Mouse (Mus musculus) heart, embryonic 13.5 days (tissue): ENCODE measurements around the gene Fasn. TPM values are rescaled to one million over a fixed set of nuclear protein-coding genes. Genes with fewer than 3 reads are reported as not detected.

ENCODE experiments used
- ATAC-seq: fragments of 200-750 bp; cut with Nextera tagmentation; 2 replicates; pipeline ENCODE4 v1.8.0; 2017; ENCODE audit warnings: moderate TSS enrichment; ENCODE audit not compliant: insufficient number of reproducible peaks, low FRiP score, low TSS enrichment; ENCODE audit errors: extremely low read depth
- H3K27ac ChIP-seq: fragments of 300-500 bp; sonication (generic); replicated peaks from 2 replicates; pipeline ENCODE4 v1.5.1; 2015; ENCODE audit warnings: moderate library complexity, mild to moderate bottlenecking, inconsistent platforms
- H3K27me3 ChIP-seq: fragments of 300-500 bp; sonication (generic); replicated peaks from 2 replicates; pipeline ENCODE4 v1.6.1; 2015; ENCODE audit warnings: mild to moderate bottlenecking, inconsistent platforms
- H3K36me3 ChIP-seq: fragments of 300-500 bp; sonication (generic); 2 replicates; pipeline ENCODE4 v1.6.1; 2015; ENCODE audit warnings: mild to moderate bottlenecking, inconsistent platforms
- H3K4me1 ChIP-seq: fragments of 300-500 bp; sonication (generic); 2 replicates; pipeline ENCODE4 v1.6.1; 2015; ENCODE audit warnings: inconsistent platforms
- H3K4me2 ChIP-seq: fragments of 300-500 bp; sonication (generic); 2 replicates; pipeline ENCODE4 v1.6.1; 2015; ENCODE audit warnings: inconsistent platforms, mild to moderate bottlenecking, moderate library complexity
- H3K4me3 ChIP-seq: fragments of 300-500 bp; sonication (generic); 2 replicates; pipeline ENCODE4 v1.5.1; 2015; ENCODE audit warnings: moderate library complexity, mild to moderate bottlenecking, inconsistent platforms
- H3K9ac ChIP-seq: fragments of 300-500 bp; sonication (generic); 2 replicates; pipeline ENCODE4 v1.6.1; 2015; ENCODE audit warnings: inconsistent platforms, mild to moderate bottlenecking, moderate library complexity
- H3K9me3 ChIP-seq: fragments of 300-500 bp; sonication (generic); 2 replicates; pipeline ENCODE4 v1.6.1; 2016; ENCODE audit warnings: inconsistent platforms
- WGBS: fragments of 180-500 bp; shearing (Covaris S2); methylation state at CpG from one replicate; pipeline ENCODE4 v1.1.7; 2015; ENCODE audit warnings: mixed read lengths; 5-methylcytosine and 5-hydroxymethylcytosine counted together
- polyA plus RNA-seq: library from polyadenylated mRNA; unstranded; fragments of >200 nt; fragmentation: Nextera tagmentation; extraction: Ambion mirVana; gene quantifications from 2 replicates; pipeline ENCODE4 v1.2.1, GENCODE M21; 2015

Gene Fasn
- polyA plus RNA-seq, 1 experiment from 2014 or later, result 26.4 TPM

- H3K4me1 ChIP-seq, result no peaks in the 10 kb centered on the region
- H3K27ac ChIP-seq, result no peak overlapping the region
- 79% methylated on average over 12 of the region's 12 CpGs for WGBS
- no peak overlapping the region for H3K4me2 ChIP-seq
- ATAC-seq, result no peak
- H3K27me3 ChIP-seq, result no peaks in the 10 kb centered on the region
- H3K36me3 ChIP-seq, result peaks cover 82% of the 10 kb centered on the region
- H3K4me3 ChIP-seq, result no peak overlapping the region
- no peak overlapping the region for H3K9ac ChIP-seq
- H3K9me3 ChIP-seq, result no peaks in the 10 kb centered on the region
Measured at GRCm38 (mm10) chr11:120808010-120808409, 16.3 kb downstream of the Fasn start.

- Histone ChIP-seq H3K9me3 (no peaks in the 10 kb centered on the region), H3K27ac (no peak overlapping the region), H3K27me3 (no peaks in the 10 kb centered on the region), H3K4me1 (no peaks in the 10 kb centered on the region), H3K4me3 (no peak overlapping the region), H3K36me3 (peaks cover 58% of the 10 kb centered on the region), H3K9ac (no peak overlapping the region), H3K4me2 (no peak overlapping the region)
- no peak for ATAC-seq
- 85% methylated on average over 7 of the region's 7 CpGs for WGBS
Measured at GRCm38 (mm10) chr11:120805375-120806298, 18.7 kb downstream of the Fasn start.

- Histone ChIP-seq H3K4me1 (peaks cover 6% of the 10 kb centered on the region), H3K27me3 (no peaks in the 10 kb centered on the region), H3K4me3 (no peak overlapping the region), H3K9ac (no peak overlapping the region), H3K9me3 (no peaks in the 10 kb centered on the region), H3K27ac (no peak overlapping the region), H3K4me2 (no peak overlapping the region), H3K36me3 (peaks cover 49% of the 10 kb centered on the region)
- 60% methylated on average over 4 of the region's 4 CpGs for WGBS
- no peak for ATAC-seq
Measured at GRCm38 (mm10) chr11:120804769-120805168, 19.6 kb downstream of the Fasn start.

GRCm38 (mm10) chr11:120804274-120804673 is 20.1 kb downstream of the Fasn start:
- 74% methylated on average over 7 of the region's 7 CpGs for WGBS
- Histone ChIP-seq H3K4me3 (no peak overlapping the region), H3K36me3 (peaks cover 44% of the 10 kb centered on the region), H3K27me3 (no peaks in the 10 kb centered on the region), H3K9ac (no peak overlapping the region), H3K27ac (no peak overlapping the region), H3K4me2 (no peak overlapping the region), H3K4me1 (peaks cover 6% of the 10 kb centered on the region), H3K9me3 (no peaks in the 10 kb centered on the region)
- no peak for ATAC-seq

- Histone ChIP-seq H3K27me3 (no peaks in the 10 kb centered on the region), H3K27ac (peak overlapping the region; percentile 33; the same call in 1 of the 2 replicates), H3K4me2 (peak overlapping the region; percentile 43), H3K36me3 (peaks cover 4% of the 10 kb centered on the region; the same call in 1 of the 2 replicates), H3K4me3 (no peak overlapping the region), H3K9me3 (no peaks in the 10 kb centered on the region), H3K4me1 (peaks cover 11% of the 10 kb centered on the region), H3K9ac (peak overlapping the region; percentile 70)
- ATAC-seq, result no peak
- WGBS, result 10% methylated on average over 10 of the region's 10 CpGs
Measured at GRCm38 (mm10) chr11:120800061-120800904, 24.1 kb downstream of the Fasn start.

- ATAC-seq, result no peak
- H3K27me3 ChIP-seq, result no peaks in the 10 kb centered on the region
- no peak overlapping the region for H3K9ac ChIP-seq
- WGBS, result 62% methylated on average over 6 of the region's 6 CpGs
- no peak overlapping the region for H3K27ac ChIP-seq
- no peak overlapping the region for H3K4me3 ChIP-seq
- no peaks in the 10 kb centered on the region for H3K9me3 ChIP-seq
- peaks cover 6% of the 10 kb centered on the region for H3K36me3 ChIP-seq
- peaks cover 18% of the 10 kb centered on the region for H3K4me1 ChIP-seq
- peak overlapping the region; percentile 43; the same call in 1 of the 2 replicates for H3K4me2 ChIP-seq
Measured at GRCm38 (mm10) chr11:120799316-120799890, 24.9 kb downstream of the Fasn start.

GRCm38 (mm10) chr11:120798244-120798643 is 26.1 kb downstream of the Fasn start:
- H3K27ac ChIP-seq, result no peak overlapping the region
- H3K27me3 ChIP-seq, result no peaks in the 10 kb centered on the region
- WGBS, result 78% methylated on average over 3 of the region's 3 CpGs
- no peaks in the 10 kb centered on the region for H3K9me3 ChIP-seq
- no peak for ATAC-seq
- H3K4me2 ChIP-seq, result no peak overlapping the region
- H3K4me1 ChIP-seq, result peaks cover 18% of the 10 kb centered on the region
- peaks cover 17% of the 10 kb centered on the region for H3K36me3 ChIP-seq
- no peak overlapping the region for H3K9ac ChIP-seq
- H3K4me3 ChIP-seq, result no peak overlapping the region

- WGBS, result 24% methylated on average over 8 of the region's 8 CpGs
- H3K36me3 ChIP-seq, result peaks cover 34% of the 10 kb centered on the region
- H3K9me3 ChIP-seq, result no peaks in the 10 kb centered on the region
- ATAC-seq, result 0 out of 2 replicates have a peak, but pooled peaks have one; percentile 3
- H3K27ac ChIP-seq, result peak overlapping the region; percentile 73
- peaks cover 18% of the 10 kb centered on the region for H3K4me1 ChIP-seq
- peak overlapping the region; percentile 99 for H3K4me3 ChIP-seq
- peak overlapping the region; percentile 98 for H3K4me2 ChIP-seq
- H3K9ac ChIP-seq, result peak overlapping the region; percentile 74
- no peaks in the 10 kb centered on the region for H3K27me3 ChIP-seq
Measured at GRCm38 (mm10) chr11:120796614-120796946, 27.8 kb downstream of the Fasn start.

- Histone ChIP-seq H3K27ac (peak within 1 kb of the TSS; percentile 73), H3K4me2 (peak within 1 kb of the TSS; percentile 98), H3K9ac (peak within 1 kb of the TSS; percentile 99), H3K9me3 (no peaks in the 10 kb centered on the region), H3K36me3 (peaks cover 40% of the 10 kb centered on the region), H3K27me3 (no peaks in the 10 kb centered on the region), H3K4me1 (peaks cover 18% of the 10 kb centered on the region), H3K4me3 (peak within 1 kb of the TSS; percentile 99)
- 1% methylated on average over 59 of the region's 59 CpGs for WGBS
- ATAC-seq, result peak; percentile 55
Measured at GRCm38 (mm10) chr11:120795756-120796613, 28.4 kb downstream of the Fasn start, which contains the start of gene Dus1l. TSS of gene Dus1l (minus strand) at chr11:120796403.

- no peak overlapping the region for H3K4me2 ChIP-seq
- no peak overlapping the region for H3K4me3 ChIP-seq
- H3K4me1 ChIP-seq, result peaks cover 12% of the 10 kb centered on the region
- no peak overlapping the region for H3K9ac ChIP-seq
- H3K36me3 ChIP-seq, result peaks cover 70% of the 10 kb centered on the region
- WGBS, result 92% methylated on average over 9 of the region's 9 CpGs
- no peaks in the 10 kb centered on the region for H3K27me3 ChIP-seq
- H3K9me3 ChIP-seq, result no peaks in the 10 kb centered on the region
- no peak overlapping the region for H3K27ac ChIP-seq
- ATAC-seq, result no peak
Measured at GRCm38 (mm10) chr11:120792652-120793051, 31.7 kb downstream of the Fasn start.
